Mouse (Mus musculus): ENCODE data around the gene Map2k6. TPM values are rescaled to one million over a fixed set of nuclear protein-coding genes. Genes with fewer than 3 reads are reported as not detected.

Gene Map2k6
- polyA plus RNA-seq, 1 experiment, result 0.36 TPM

- Histone ChIP-seq H3K27me3 (replicated peaks) (no peaks in the 10 kb centered on the region), H3K36me3 (replicated peaks; ENCODE audit: low read length) (no peaks in the 10 kb centered on the region), H3K4me1 (peaks cover 9% of the 10 kb centered on the region), H3K4me3 (replicated peaks) (no peak overlapping the region), H3K9me3 (peaks cover under 1% of the 10 kb centered on the region; the same call in 1 of the 2 replicates)
- TF ChIP-seq GATA1 (IDR thresholded peaks at IDR 0.05; ENCODE audit: borderline replicate concordance, low read length), result no peak
- no peak for TF ChIP-seq FLI1 (IDR thresholded peaks at IDR 0.05; ENCODE audit: low read length)
Measured at GRCm38 (mm10) chr11:110534856-110535255, 135.9 kb downstream of the Map2k6 start.

DNA sequence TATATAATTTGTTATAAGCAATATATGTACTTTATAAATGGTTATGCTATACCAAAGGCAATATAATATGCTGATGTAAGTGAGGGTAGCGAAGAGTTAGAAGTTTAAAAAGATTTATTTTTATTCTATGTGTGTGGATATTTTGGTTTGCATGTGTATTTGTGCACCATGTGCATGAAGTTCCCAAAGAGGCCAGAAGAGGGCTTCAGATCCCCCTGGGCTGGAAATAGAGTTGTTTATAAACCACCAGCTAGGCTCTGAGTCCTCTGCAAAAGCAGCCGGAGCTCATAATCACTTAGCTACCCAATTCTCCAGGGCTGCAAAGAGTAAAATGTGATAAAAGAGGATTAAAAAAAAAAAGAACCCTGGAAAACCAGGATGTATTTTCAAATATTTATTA is 137.6 kb downstream of the Map2k6 start:
- Histone ChIP-seq H3K27me3 (replicated peaks) (no peaks in the 10 kb centered on the region), H3K4me3 (replicated peaks) (no peak overlapping the region), H3K36me3 (replicated peaks; ENCODE audit: low read length) (no peaks in the 10 kb centered on the region), H3K9me3 (peaks cover 8% of the 10 kb centered on the region), H3K4me1 (peaks cover 9% of the 10 kb centered on the region)
- TF ChIP-seq FLI1 (IDR thresholded peaks at IDR 0.05; ENCODE audit: low read length), result no peak
- TF ChIP-seq GATA1 (IDR thresholded peaks at IDR 0.05; ENCODE audit: borderline replicate concordance, low read length), result no peak

- H3K27me3 ChIP-seq (replicated peaks), result no peaks in the 10 kb centered on the region
- H3K4me1 ChIP-seq, result peaks cover 9% of the 10 kb centered on the region
- TF ChIP-seq GATA1 (IDR thresholded peaks at IDR 0.05; ENCODE audit: borderline replicate concordance, low read length) (no peak), FLI1 (IDR thresholded peaks at IDR 0.05; ENCODE audit: low read length) (no peak)
- peaks cover 8% of the 10 kb centered on the region for H3K9me3 ChIP-seq
- H3K36me3 ChIP-seq (replicated peaks; ENCODE audit: low read length), result no peaks in the 10 kb centered on the region
- peak overlapping the region; percentile 11 for H3K4me3 ChIP-seq (replicated peaks)
Measured at GRCm38 (mm10) chr11:110537602-110538001, 138.7 kb downstream of the Map2k6 start.

- H3K27me3 ChIP-seq (replicated peaks), result no peaks in the 10 kb centered on the region
- TF ChIP-seq FLI1 (IDR thresholded peaks at IDR 0.05; ENCODE audit: low read length) (no peak), GATA1 (IDR thresholded peaks at IDR 0.05; ENCODE audit: borderline replicate concordance, low read length) (no peak)
- H3K36me3 ChIP-seq (replicated peaks; ENCODE audit: low read length), result no peaks in the 10 kb centered on the region
- peaks cover 9% of the 10 kb centered on the region for H3K4me1 ChIP-seq
- H3K4me3 ChIP-seq (replicated peaks), result no peak overlapping the region
- H3K9me3 ChIP-seq, result peaks cover 8% of the 10 kb centered on the region
Measured at GRCm38 (mm10) chr11:110538206-110538605, 139.3 kb downstream of the Map2k6 start.

GRCm38 (mm10) chr11:110541933-110542332 is 143.0 kb downstream of the Map2k6 start:
- Histone ChIP-seq H3K9me3 (peaks cover 8% of the 10 kb centered on the region), H3K27me3 (replicated peaks) (no peaks in the 10 kb centered on the region), H3K36me3 (replicated peaks; ENCODE audit: low read length) (no peaks in the 10 kb centered on the region), H3K4me3 (replicated peaks) (no peak overlapping the region), H3K4me1 (peaks cover 9% of the 10 kb centered on the region)
- TF ChIP-seq FLI1 (IDR thresholded peaks at IDR 0.05; ENCODE audit: low read length) (no peak), GATA1 (IDR thresholded peaks at IDR 0.05; ENCODE audit: borderline replicate concordance, low read length) (no peak)

DNA sequence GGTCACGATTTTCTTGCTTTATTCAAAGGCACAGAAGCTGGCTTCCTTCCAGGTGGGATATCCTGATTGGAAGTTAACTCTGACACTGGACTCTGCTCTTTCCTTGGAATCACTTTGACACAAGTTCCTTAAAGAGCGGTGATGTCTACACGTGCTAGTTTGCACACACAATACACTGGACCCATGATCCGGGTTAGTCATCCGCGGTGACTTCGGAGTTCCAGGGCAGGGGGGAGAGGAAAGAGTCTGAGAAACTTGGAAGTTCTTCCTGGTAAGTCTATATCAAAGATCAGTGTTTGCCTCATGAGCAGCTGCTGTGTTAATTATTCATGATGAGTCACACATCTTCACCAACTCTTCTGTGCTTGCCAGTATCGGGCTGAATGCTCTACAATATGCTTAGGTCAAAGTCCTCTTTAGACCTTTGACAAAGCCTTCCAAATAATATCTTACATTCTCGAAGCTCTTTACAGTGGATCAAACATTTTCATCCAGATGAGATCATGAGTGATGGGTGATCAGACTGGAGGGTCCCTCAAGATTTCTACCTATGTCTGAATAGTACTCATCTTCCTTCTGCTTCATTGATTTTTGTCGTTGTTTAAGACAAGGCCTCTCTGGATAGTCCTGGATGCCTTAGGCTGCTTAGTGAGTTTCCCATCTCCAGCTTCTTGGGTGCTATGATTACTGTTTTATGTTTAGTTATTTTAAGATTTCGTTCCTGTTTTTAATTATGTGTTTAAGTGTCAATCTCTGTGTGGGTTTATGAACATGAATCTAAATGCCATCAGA is 145.7 kb downstream of the Map2k6 start:
- Histone ChIP-seq H3K9me3 (peaks cover 8% of the 10 kb centered on the region), H3K4me1 (no peaks in the 10 kb centered on the region), H3K36me3 (replicated peaks; ENCODE audit: low read length) (no peaks in the 10 kb centered on the region), H3K27me3 (replicated peaks) (no peaks in the 10 kb centered on the region), H3K4me3 (replicated peaks) (no peak overlapping the region)
- no peak for TF ChIP-seq FLI1 (IDR thresholded peaks at IDR 0.05; ENCODE audit: low read length)
- no peak for TF ChIP-seq GATA1 (IDR thresholded peaks at IDR 0.05; ENCODE audit: borderline replicate concordance, low read length)

- TF ChIP-seq FLI1 (IDR thresholded peaks at IDR 0.05; ENCODE audit: low read length) (no peak), GATA1 (IDR thresholded peaks at IDR 0.05; ENCODE audit: borderline replicate concordance, low read length) (no peak)
Measured at GRCm38 (mm10) chr11:110545416-110545815, 146.5 kb downstream of the Map2k6 start.

DNA sequence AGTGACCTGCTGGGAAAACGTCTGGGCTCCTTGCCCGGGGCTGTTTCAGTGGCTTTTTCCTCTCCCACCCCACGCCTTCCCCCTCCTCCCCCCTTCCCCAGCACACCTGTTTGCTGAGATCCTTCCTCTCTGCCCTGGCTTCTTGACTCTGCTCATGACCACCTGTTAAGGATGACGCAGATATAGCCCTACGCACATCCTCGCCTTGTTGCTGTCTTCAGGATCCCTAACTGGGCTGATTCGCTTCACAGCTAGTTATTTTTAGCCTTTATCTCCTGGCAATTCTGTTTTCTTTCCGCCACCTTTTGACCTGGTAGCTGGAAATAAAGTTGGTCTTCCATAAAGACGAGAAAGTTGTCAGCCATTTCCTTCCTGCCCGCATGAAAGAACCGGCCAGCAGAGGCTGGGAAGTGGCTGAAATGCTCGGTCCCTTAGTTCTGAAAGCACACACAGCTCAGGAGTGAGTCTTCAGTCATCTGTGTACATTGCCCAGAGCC is 152.6 kb downstream of the Map2k6 start:
- H3K4me3 ChIP-seq (replicated peaks), result no peak overlapping the region
- no peak for TF ChIP-seq FLI1 (IDR thresholded peaks at IDR 0.05; ENCODE audit: low read length)
- TF ChIP-seq GATA1 (IDR thresholded peaks at IDR 0.05; ENCODE audit: borderline replicate concordance, low read length), result no peak
- H3K4me1 ChIP-seq, result peaks cover 4% of the 10 kb centered on the region
- H3K27me3 ChIP-seq (replicated peaks), result peaks cover 5% of the 10 kb centered on the region
- H3K36me3 ChIP-seq (replicated peaks; ENCODE audit: low read length), result no peaks in the 10 kb centered on the region
- no peaks in the 10 kb centered on the region for H3K9me3 ChIP-seq

More at GRCm38 (mm10) chr11:110545416-110545815, 146.5 kb downstream of the Map2k6 start:
- Histone ChIP-seq H3K4me3 (replicated peaks) (no peak overlapping the region), H3K36me3 (replicated peaks; ENCODE audit: low read length) (no peaks in the 10 kb centered on the region), H3K9me3 (peaks cover 2% of the 10 kb centered on the region), H3K4me1 (no peaks in the 10 kb centered on the region), H3K27me3 (replicated peaks) (peaks cover 2% of the 10 kb centered on the region)

DNA sequence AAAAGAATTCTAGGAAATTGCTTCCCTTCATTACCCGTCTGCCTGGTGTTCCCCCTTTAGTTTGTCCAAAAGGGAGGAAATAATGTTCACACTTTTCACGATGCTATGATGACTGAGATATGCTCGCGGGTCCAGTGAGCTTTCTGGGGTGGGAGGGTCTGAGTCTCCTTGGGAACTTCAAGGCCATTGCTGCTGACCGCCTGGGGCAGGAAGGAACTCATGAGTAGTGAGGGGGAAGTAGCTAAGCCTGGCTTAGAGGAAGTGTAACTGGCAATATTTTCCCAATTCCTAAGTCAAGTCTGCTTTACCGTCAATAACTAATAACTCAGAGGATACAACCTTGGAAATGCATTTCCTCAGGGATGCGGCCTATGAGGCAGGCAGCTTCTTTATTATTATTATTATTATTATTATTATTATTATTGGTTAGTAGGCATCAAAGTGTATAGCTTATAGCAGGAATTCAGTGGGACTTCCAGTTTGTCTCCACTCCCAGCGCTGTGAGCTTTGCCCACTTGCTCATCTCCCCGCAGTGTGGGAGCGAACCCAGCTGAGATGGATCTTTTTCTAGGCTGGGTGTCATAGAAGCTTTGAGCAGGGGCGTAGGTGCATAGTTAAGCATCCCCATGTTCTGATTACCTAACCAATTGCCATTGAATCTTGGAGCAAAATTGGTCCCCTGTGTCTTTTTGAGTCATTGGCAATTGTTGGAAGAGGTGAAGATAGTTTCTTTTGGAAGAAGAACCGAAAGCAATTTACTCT is 163.6 kb downstream of the Map2k6 start:
- TF ChIP-seq FLI1 (IDR thresholded peaks at IDR 0.05; ENCODE audit: low read length) (no peak), GATA1 (IDR thresholded peaks at IDR 0.05; ENCODE audit: borderline replicate concordance, low read length) (no peak)
- Histone ChIP-seq H3K36me3 (replicated peaks; ENCODE audit: low read length) (no peaks in the 10 kb centered on the region), H3K4me3 (replicated peaks) (no peak overlapping the region), H3K9me3 (peaks cover 5% of the 10 kb centered on the region; the same call in 1 of the 2 replicates), H3K4me1 (peaks cover 16% of the 10 kb centered on the region), H3K27me3 (replicated peaks) (no peaks in the 10 kb centered on the region)

- Histone ChIP-seq H3K4me1 (peaks cover 16% of the 10 kb centered on the region), H3K27me3 (replicated peaks) (no peaks in the 10 kb centered on the region), H3K4me3 (replicated peaks) (no peak overlapping the region), H3K36me3 (replicated peaks; ENCODE audit: low read length) (no peaks in the 10 kb centered on the region), H3K9me3 (peaks cover 5% of the 10 kb centered on the region; the same call in 1 of the 2 replicates)
- TF ChIP-seq GATA1 (IDR thresholded peaks at IDR 0.05; ENCODE audit: borderline replicate concordance, low read length) (no peak), FLI1 (IDR thresholded peaks at IDR 0.05; ENCODE audit: low read length) (no peak)
Measured at GRCm38 (mm10) chr11:110563272-110563671, 164.3 kb downstream of the Map2k6 start.

Data from megakaryocyte, embryonic 14.5 days (primary cell).